Mouse (Mus musculus) common myeloid progenitor, adult 5-6 weeks (primary cell): ENCODE results near the gene Slit3. TPM values are rescaled to one million over a fixed set of nuclear protein-coding genes. Genes with fewer than 3 reads are reported as not detected.

Source experiments
- ATAC-seq: replicated peaks from 2 replicates; pipeline ENCODE4 v1.8.0; 2016; ENCODE audit warnings: low read depth, mild to moderate bottlenecking, moderate TSS enrichment, inconsistent platforms; ENCODE audit not compliant: poor library complexity, severe bottlenecking
- total RNA-seq: library from RNA; stranded (forward); fragments of 200-1000, 187-1606 nt; gene quantifications from 2 replicates; pipeline ENCODE4 v1.2.3, GENCODE M21; 2017

The Slit3 gene
- total RNA-seq, 1 experiment from 2014 or later = not detected

DNA sequence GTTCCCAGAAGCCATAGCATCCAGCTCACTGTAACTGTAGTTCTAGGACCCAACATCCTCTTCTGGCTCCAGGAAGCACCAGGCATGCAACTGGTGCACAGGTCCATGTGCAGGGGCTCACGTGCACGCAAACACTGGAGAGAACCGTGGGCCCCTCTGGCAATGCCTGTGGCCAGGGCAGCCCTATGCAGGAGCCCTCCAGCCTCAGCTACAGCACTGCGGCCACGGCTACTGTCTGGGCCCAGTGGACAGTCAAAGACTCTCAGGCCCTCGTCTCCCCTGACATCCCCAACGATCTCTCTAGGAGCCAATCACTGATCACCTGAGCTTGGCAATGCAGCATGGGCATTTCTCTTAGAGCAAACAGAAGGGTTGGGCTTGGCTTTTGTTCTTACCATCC is 572.6 kb downstream of the Slit3 start:
- no peak for ATAC-seq

DNA sequence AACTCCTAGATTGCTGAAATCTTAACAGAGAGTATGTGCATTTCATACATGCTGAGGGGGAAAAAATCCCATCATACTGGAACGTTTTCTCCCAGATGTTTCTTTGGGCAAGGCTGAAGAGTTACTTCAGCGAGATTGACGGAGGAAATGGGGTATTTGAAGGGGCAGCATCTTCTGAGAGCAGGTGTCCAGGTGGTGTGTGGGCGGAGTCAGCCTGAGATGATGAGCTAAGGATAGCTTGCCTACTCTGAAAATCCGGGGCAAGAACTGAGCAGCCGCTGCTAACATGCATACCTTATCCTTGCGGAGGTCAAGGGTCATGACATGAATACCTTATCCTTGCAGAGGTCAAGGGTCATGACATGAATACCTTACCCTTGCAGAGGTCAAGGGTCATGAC is 576.5 kb downstream of the Slit3 start:
- no peak for ATAC-seq

DNA sequence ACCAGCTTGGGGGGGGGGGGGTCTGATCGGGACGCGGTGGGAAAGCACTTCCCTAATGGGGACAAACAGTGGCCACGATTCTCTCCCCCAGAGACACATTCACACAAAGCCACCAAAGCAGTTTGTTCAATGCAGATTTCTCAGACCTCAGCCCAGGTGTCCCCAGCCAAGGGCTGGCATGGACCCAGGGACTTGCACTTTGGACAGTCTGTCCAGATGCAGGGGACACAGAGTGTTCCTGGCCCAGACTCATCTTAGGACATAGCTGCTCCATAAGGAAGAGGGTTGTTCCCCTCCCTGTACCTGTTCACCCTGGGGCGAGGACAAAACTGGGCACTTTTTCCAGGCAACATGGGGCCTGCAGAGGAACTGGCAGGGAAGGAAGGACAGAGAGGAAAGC is 577.9 kb downstream of the Slit3 start:
- ATAC-seq = no peak

DNA sequence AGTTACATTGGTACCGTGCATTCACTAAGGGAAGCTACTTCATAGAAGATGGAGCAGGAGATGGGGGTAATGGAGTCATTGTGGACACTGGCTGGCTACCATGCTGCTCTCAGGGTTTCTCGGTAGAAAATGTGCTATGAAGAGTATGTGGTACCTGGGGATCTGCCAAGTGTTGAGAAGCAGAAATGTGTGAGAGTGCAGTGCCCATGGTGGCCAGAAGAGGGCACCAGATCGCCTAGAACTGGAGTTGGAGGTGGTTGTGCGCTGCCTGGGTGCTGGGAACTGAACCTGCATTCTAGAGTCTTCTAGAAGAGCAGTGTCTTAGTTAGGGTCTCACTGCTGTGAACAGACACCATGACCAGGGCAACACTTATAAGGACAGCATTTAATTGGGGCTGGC is 582.4 kb downstream of the Slit3 start:
- no peak for ATAC-seq

DNA sequence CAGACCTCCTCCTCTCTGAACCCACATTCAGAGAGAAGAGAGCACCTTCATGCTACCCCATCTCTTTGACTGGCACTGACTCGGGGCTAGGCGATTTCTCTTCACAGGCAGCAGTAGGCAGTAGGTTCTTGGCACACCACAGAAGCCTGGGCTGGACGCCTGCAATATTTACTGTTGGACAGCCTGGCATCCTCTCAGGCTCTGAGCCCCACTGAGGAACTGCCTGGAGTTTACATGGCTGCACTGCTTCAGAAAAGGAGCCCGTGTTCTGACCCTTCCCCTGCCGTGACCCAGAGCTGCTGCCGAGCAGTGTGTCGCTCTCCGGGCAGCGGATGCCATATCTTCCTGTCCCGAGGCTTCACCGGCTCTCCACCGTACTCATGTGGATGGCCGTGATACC is 583.4 kb downstream of the Slit3 start:
- no peak for ATAC-seq

DNA sequence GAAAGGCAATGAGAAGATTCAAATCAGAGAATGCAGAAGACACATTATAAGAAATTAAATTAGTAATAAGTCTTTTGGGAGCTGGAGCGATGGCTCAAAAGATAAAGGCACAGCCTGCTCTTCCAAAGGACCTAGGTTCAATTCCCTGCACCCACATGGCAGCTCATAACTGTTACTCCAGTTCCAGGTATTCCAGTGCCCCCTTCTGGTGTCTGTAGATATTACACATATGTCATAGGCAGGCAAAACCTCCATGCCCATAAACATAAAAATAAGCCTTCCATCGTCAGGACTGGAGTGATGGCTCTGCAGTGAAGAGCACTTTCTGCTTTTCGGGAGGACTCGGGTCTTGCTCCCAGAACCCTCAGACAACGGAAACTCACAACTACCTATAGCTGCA is 583.9 kb downstream of the Slit3 start:
- no peak for ATAC-seq

DNA sequence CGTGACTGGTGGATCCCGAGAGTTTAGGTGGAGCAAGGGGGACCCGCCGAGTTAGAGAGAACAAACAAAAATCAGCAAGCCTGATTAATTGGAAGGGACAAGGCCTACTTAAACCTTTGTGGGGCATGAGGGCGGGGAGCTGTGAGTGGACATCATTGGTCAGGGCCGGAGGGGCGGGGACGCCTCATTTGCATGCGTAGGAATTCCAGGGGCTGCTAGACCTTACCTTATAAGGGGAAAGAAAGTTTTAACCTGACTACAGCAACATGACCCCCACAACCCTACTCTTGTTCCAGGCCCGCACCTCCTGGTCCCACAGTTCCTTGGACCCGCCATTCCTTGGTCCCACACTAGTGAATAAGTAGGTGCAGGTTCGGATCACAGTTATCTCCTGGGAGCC is 586.4 kb downstream of the Slit3 start:
- ATAC-seq = no peak

DNA sequence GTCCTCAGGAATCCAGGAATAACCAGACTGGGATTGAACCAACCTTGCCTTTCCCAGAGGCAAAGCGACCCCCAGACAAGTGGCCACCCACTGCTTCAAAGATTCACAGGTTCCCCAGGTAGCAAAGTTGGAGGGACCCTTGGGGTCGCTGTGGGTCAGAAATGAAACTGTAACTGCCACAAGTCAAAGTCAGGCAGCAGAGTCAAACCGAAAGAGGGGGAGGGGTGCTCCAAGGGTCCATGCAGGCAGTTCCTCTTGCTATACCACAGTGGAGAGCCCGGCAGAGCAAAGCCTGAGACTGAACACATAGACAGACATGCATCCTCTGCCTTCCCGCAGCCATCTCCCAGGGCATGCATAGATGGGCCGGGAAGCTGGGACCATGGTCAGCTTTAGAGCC is 590.3 kb downstream of the Slit3 start:
- no peak for ATAC-seq

DNA sequence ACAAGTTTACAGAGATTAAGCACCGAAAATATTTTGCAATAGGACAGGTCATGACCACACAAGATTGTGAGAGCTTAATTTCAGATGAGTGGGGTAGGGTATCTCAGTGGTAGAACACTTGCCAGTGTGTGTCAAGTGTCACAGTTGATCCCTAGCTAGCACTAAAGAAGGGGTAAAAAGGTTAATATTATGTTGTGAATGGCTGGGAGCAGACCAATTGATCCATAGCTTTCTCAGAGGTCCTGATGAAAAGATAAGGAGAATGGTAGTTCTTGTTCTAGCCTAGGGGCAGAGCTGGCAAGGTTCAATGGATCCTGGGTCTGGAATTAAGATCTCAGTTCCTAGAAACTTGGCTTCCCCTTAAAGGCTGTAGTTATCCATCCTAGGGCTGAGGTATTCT is 597.9 kb downstream of the Slit3 start:
- no peak for ATAC-seq

DNA sequence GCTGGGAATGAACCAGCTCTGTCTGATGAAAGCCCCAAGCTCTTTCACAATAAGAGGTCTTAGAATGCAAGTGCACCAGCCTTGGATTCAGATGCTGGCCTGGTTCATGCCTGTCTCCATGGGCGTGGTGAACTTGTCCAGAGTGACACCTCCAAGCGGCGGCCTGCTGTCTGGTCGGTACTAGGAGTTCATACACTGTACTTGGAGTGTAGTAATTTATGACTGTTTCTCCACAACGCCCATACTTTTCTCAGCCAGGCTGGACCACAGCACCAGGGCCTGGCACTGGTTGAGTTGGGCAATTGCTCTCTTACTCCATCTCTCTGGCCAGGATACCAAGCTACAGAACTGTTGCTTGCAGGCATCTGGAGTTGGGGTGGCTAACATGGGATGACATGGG is 602.9 kb downstream of the Slit3 start:
- ATAC-seq = no peak

DNA sequence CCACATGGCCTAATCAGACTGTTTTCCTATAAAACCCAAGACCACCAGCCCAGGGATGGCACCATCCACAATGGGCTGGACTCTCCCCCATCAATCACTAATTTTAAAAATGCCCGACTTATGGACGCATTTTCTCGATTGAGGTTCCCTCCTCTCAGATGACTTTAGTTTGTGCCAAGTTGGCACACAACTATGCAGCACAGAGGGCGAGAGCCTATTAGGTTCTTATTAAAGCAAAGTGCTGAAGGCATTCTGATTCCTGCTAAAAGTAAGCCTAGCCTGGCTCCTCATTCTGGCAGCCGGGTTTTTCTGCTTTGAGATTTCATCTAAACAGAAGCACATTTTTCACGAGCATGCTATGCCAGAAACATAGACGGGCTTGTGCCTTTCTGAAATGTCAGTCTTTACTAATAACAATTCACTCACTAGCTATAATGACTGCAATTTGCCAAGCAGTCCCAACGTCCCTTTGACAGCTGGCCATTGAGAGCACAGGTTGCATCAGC is 605.4 kb downstream of the Slit3 start:
- ATAC-seq = no peak

DNA sequence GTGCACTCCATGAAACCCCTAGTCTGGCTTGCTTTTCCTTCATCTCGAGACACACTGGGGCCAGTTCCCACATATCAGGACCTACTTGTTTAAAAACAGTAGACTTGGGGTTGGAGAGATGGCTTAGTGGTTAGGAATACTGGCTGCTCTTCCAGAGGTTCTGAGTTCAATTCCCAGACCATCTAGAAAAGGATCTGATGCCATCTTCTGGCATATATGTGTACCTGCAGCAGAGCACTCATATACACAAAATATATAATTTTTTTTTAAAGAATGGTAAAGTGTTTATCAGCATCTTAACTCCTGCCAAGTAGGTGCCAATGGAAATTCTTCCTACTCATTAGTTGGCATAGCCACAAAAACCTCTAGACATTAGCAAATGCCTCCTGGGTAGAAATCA is 607.2 kb downstream of the Slit3 start:
- ATAC-seq = no peak

DNA sequence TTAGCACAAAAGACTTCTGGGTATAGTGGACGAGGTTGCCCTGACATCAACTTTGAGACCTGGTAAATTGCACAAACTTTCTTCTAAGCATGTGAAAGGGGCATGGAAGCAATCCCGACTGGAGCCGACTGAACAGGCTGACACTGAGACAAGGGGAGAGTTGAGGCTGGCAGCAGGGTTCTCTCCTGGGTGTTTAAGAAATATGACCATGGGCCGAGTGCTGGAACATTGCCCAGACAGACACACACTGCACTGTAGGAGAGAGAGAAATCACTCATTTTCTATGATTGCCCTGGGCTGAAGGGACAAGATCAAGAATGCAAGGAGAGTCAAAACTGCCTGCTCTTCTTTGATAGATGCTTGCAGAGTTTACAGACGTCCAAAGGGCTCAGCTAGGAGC is 608.2 kb downstream of the Slit3 start:
- ATAC-seq = no peak

DNA sequence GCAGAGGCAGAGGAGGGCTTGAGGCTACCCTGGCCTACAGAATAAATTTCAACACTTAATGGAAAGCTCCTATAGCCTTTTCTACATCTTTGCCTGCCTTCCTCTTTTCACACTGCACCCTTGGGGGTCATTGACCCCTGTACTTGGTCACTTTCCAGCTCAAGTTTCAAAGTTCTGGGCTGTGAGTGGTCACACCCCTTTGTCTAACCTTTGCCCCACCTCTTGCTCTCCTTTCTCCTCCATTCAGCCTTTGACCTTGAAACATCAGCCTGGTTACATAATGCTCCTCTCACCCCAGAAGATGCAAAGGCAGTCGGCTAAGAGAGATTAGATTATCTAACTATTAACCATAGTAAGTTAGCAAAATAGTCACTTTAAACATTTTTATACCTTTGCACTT is 611.3 kb downstream of the Slit3 start:
- no peak for ATAC-seq

DNA sequence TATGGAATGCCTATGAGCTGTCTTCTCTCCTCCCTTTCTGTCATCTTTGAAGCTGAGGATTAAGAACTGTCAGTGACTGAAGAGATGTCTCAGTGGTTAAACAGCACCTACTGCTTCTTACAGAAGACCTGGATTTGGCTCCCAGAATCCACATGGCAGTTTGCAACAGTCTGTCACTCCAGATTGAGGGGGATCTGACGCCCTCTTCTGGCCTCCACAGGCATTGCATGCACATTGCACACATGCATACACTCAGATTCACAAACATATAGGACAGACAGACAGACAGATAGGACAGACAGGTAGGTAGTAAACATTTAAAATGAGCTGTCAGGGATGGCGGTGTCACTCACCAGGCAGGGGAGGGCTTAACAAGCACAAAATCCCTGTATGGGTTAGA is 615.8 kb downstream of the Slit3 start:
- ATAC-seq = no peak

DNA sequence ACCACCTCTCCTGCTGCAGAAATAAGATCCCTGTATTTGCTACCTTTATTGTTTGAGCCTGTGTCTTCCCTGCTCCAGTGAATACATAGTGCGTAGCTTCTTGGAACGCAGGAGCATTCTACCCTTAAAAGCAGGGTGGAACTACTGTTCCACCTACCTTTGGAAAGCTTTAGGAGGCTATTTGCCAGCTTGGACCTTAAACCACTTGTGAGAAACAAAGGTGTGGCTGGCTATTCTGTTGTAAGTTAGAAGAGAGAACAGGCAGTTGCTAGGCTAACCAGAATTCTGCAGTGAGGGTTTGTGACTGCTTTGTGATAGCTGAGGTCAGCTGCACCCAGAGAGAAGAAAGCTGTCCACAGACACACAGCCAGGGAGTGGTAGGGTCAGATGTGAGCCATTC is 616.2 kb downstream of the Slit3 start:
- ATAC-seq = no peak

DNA sequence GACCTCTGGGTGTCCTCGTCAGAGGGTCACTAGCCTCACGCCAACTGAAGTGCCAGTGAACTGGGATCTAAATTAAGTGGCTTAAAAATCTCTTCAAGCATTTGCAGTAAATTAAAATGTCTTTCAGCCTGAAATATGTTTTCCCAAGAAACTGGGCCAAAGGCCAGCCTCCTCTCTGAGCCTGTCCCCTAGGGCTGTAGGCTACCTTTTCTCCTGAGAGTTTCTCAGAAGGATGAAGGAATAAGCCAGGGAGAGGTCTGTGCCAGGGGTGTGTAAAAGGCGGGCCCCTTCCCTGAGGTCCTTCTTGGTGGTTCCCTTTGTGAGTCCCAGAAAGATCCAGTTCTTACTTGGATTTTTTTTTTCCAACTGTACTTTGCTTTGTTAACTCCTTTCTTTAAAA is 617.1 kb downstream of the Slit3 start:
- ATAC-seq = no peak

DNA sequence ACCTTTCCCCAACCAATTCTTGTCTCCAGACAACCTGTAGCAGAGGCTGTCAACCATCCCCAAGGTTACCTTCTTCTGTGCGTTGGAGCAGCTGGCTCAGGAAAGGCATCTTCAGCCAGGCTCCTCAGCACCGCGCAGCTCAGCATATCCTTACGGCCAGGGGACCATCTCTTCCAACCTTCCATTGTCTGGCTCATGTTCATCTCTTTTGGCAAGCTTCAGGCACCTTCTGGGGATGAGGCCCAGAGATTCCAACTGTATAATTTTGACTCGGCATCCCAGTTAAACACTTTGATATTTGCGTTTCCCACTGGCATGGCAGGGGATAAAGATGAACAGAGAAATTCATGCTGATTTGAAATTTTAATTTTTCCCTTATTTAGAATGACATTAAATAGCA is 622.6 kb downstream of the Slit3 start:
- no peak for ATAC-seq

DNA sequence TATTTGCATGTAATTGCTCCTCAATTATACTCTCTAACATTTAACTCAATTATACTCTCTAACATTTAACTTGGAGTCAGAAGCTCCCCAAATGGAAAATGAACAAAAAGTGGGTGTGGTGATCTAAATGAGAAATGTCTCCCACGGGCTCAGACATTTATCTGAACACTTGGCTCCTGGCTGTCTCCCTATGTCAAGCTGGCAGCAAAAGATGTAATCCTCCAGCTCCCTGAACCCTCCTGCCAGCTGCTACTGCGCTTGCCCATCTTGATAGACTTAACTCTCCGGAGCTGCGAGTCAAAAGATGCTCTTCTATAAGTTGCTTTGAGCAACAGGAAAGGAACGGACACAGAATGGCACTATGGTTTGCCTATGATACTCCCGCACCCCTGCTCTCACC is 623.5 kb downstream of the Slit3 start:
- no peak for ATAC-seq

DNA sequence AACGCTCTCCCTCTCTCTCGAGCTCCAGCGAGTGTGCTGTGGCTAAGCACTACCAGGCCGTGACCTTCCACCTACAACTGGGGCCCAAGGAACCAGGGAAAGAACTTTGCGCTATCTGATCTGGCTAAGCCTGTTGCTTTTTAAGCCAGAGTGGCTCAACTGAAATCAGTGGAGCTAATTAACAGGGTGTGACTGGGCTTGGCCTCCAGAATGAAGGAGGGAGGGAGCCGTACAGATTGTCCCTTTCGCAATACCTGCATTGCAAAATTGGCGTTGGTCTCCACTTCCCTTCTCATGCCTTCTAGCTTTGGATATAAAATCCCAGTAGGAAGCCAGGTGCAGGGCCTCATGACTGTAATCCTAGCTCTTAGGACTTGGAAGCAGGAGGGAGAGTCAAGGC is 629.6 kb downstream of the Slit3 start:
- ATAC-seq = no peak

DNA sequence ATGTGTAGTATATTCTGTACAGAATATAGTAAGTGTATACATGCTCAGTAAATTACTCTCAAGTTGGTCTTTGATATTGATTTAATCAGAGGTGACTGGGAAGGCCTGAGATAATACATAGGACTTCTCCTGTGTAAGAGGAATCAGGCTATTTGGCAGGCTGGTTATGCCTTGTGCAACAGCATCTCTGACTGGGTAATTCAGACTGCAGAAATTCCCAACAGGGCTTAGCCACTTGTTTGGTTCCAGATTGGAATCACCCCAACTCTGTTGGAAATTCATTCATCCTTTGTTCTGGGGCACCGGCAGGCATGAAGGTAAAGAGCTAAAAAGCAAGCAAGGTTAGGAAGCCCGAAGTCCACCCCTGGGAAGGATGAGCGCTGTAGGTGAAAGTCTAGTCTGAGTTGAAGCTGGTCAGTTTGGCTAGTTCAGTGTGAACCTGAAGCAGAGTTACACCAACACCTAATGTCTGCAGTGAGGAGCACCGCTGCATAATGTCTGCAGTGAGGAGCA is 633.9 kb downstream of the Slit3 start:
- ATAC-seq = no peak

DNA sequence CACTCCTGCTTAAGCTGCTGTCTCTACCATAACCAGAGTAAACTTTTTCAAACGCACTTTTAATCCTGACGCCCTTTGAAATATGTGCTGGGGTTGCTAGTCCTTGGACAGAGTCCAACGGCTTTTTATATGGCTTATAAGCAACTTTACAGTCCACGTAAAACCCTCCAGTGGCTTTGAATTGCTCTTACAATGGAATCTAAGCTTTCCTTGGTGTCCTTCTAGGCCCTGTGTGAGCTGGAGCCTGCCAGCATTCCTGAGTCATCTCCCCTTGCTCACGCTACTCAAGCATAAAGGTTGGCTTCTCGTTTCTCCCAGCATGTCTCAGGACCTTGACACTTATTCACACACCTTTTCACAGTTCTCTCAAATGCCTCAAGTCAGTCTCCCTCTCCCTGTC is 634.5 kb downstream of the Slit3 start:
- ATAC-seq = no peak
